Mouse (Mus musculus) layer of hippocampus, adult 18-20 months (tissue): Measurements from ENCODE around the gene Tfip11. TPM values are rescaled to one million over a fixed set of nuclear protein-coding genes. Genes with fewer than 3 reads are reported as not detected.

Experiments used
- total RNA-seq, 2 experiments: library from RNA; stranded (reverse); gene quantifications; 2 replicates each; pipeline ENCODE4 v1.2.3; 2021

The Tfip11 gene
- total RNA-seq, 2 experiments from 2014 or later = 38.8 to 42.0 TPM

Other genes with a start within 250 kb of the Tfip11 start
- gene Cryba4, start 73.8 kb upstream of the Tfip11 start, total RNA-seq = 1 to 10 TPM in 1 of 2 experiments, not detected in 1; 1.0 TPM
- gene Crybb1, start 70.5 kb upstream of the Tfip11 start, total RNA-seq = 1 to 10 TPM; 8.5 to 9.2 TPM
- 10 to 100 TPM; 37.0 to 40.5 TPM for gene Tpst2, start 49.7 kb upstream of the Tfip11 start, total RNA-seq
- gene Srrd, start 16.7 kb downstream of the Tfip11 start, total RNA-seq = 10 to 100 TPM; 19.0 to 22.6 TPM
- gene Hps4, start 16.7 kb downstream of the Tfip11 start, total RNA-seq = 10 to 100 TPM; 29.4 to 30.7 TPM
- gene Gm6583, start 29.7 kb downstream of the Tfip11 start, total RNA-seq = not detected
- 100 to 1,000 TPM; 212 to 229 TPM for gene Asphd2, start 68.5 kb downstream of the Tfip11 start, total RNA-seq
- gene Gm6588, start 123.1 kb downstream of the Tfip11 start, total RNA-seq = not detected